In the genomic region with DNA sequence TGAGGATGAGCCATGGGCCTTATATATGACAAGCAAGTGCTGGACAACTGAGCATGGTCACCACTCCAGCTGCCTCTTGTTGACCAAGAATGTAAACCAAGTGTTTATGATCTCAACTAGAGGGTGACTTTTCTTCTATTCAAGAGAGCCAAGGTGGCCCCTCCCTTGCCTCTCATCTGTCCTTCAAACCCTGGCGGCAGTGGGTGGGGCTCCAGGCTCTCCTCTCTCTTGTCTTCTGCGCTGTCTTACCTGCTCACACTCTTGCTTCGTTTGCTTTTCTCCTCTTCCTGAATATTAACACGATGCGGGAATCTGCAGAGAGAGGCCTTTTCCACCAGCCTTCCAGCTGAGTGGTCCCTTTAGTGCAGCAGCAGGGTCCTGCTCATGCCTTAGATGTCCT, we compare ENCODE assay signal across 22 mouse cellular contexts. TPM values are rescaled to one million over a fixed set of nuclear protein-coding genes. Genes with fewer than 3 reads are reported as not detected.
A peak's percentile ranks its signal among the peaks of the same experiment; 100 is the strongest.
DNase-seq lines count a peak whose midpoint lies in the region; ATAC-seq and TF ChIP-seq lines count a peak whose summit lies in the region.
"Had no signal": no experiment of that assay in that cellular context is flagged by ENCODE, and none has a peak within 500 bp of the region (broad histone marks: within the 10 kb centered on the region; RNA-seq: fewer than 3 reads in every experiment).

No protein-coding gene starts in this region.

- DNase-seq in ES-CJ7 (ENCODE audit: low read depth, low spot score) (peak; percentile 20), ZHBTc4 (ENCODE audit: low read depth, low spot score) (peak; percentile 52)
- DNase-seq in liver, postnatal 0 days, result no peak
- no peak for DNase-seq in cerebellum, adult 9-11 months
- DNase-seq in cerebellum, adult 9-10 months, result no peak
- no peak for DNase-seq in left cerebral cortex, adult 8-10 months (ENCODE audit: low spot score in 2 of 2)
- DNase-seq: cerebellum, adult 18-20 months; forebrain, postnatal 0 days; heart, postnatal 10 days; lung, postnatal 4 days; spleen, adult 18-20 months; thymus, adult 2 months had no signal

- H3K4me3 ChIP-seq in intestine, embryonic 16.5 days (ENCODE audit: low read length), result no peak overlapping the region
- H3K4me3 ChIP-seq in liver, postnatal 0 days (ENCODE audit: low read depth, low read length), result no peak overlapping the region
- H3K4me3 ChIP-seq: embryonic facial prominence, embryonic 12.5 days; hindbrain, embryonic 12.5 days; limb, embryonic 13.5 days; lung, embryonic 15.5 days; midbrain, embryonic 12.5 days; neural tube, embryonic 12.5 days had no signal

- 0 out of 2 replicates have a peak, but pooled peaks cover 6% of the 10 kb centered on the region for H3K4me1 ChIP-seq in intestine, embryonic 16.5 days (ENCODE audit: control insufficient read depth, insufficient read depth, low read length)
- H3K4me1 ChIP-seq in liver, postnatal 0 days (ENCODE audit: insufficient read depth), result peaks cover 13% of the 10 kb centered on the region
- H3K4me1 ChIP-seq: embryonic facial prominence, embryonic 12.5 days; hindbrain, embryonic 12.5 days; limb, embryonic 13.5 days; lung, embryonic 15.5 days; midbrain, embryonic 12.5 days; neural tube, embryonic 12.5 days had no signal

- no peak overlapping the region for H3K9ac ChIP-seq in intestine, embryonic 16.5 days (ENCODE audit: low read depth, low read length)
- H3K9ac ChIP-seq in liver, postnatal 0 days (replicated peaks), result 0 out of 2 replicates have a peak overlapping the region, but pooled peaks have one; percentile 13
- H3K9ac ChIP-seq: embryonic facial prominence, embryonic 12.5 days; forebrain, postnatal 0 days; hindbrain, embryonic 12.5 days; limb, embryonic 13.5 days; lung, embryonic 15.5 days; midbrain, embryonic 12.5 days; neural tube, embryonic 12.5 days had no signal

- no peaks in the 10 kb centered on the region for H3K9me3 ChIP-seq in intestine, embryonic 16.5 days (ENCODE audit: control insufficient read depth, low read length)
- no peaks in the 10 kb centered on the region for H3K9me3 ChIP-seq in liver, postnatal 0 days (ENCODE audit: low read length)
- H3K9me3 ChIP-seq: embryonic facial prominence, embryonic 12.5 days; hindbrain, embryonic 12.5 days; limb, embryonic 13.5 days; lung, embryonic 15.5 days; midbrain, embryonic 12.5 days; neural tube, embryonic 12.5 days had no signal

- ATAC-seq in intestine, embryonic 16.5 days, result peak; percentile 72
- ATAC-seq in liver, postnatal 0 days, result no peak
- ATAC-seq: activated CD4-positive, CD25-positive, alpha-beta regulatory T cell, adult 4 months; forebrain, postnatal 0 days; inflammation-experienced regulatory T-cells, adult 6 months had no signal

- no peak for TF ChIP-seq CTCF in liver, postnatal 0 days (IDR thresholded peaks at IDR 0.05; ENCODE audit: low read depth)

- peak overlapping the region; percentile 60 for H3K27ac ChIP-seq in intestine, embryonic 16.5 days (ENCODE audit: low read length)
- no peak overlapping the region for H3K27ac ChIP-seq in liver, postnatal 0 days (ENCODE audit: low read depth)
- H3K27ac ChIP-seq: embryonic facial prominence, embryonic 12.5 days; hindbrain, embryonic 12.5 days; limb, embryonic 13.5 days; lung, embryonic 15.5 days; midbrain, embryonic 12.5 days; neural tube, embryonic 12.5 days had no signal

- 59% methylated on average over 5 of the region's 5 CpGs for WGBS in intestine, embryonic 16.5 days
- WGBS in liver, postnatal 0 days (ENCODE audit: insufficient replicate concordance), result 58% methylated on average over 5 of the region's 5 CpGs

- no peaks in the 10 kb centered on the region for H3K36me3 ChIP-seq in intestine, embryonic 16.5 days (ENCODE audit: control insufficient read depth, insufficient read depth, low read length)
- H3K36me3 ChIP-seq in liver, postnatal 0 days (replicated peaks; ENCODE audit: insufficient read depth, low read length), result no peaks in the 10 kb centered on the region
- H3K36me3 ChIP-seq: embryonic facial prominence, embryonic 12.5 days; hindbrain, embryonic 12.5 days; limb, embryonic 13.5 days; lung, embryonic 15.5 days; midbrain, embryonic 12.5 days; neural tube, embryonic 12.5 days had no signal

- no peak for TF ChIP-seq EP300 in liver, postnatal 0 days (IDR thresholded peaks at IDR 0.05; ENCODE audit: low read depth)

- H3K27me3 ChIP-seq in intestine, embryonic 16.5 days (replicated peaks; ENCODE audit: control insufficient read depth, insufficient read depth, low read length), result no peaks in the 10 kb centered on the region
- H3K27me3 ChIP-seq in liver, postnatal 0 days (ENCODE audit: insufficient read depth, low read length), result no peaks in the 10 kb centered on the region
- H3K27me3 ChIP-seq: embryonic facial prominence, embryonic 12.5 days; hindbrain, embryonic 12.5 days; limb, embryonic 13.5 days; lung, embryonic 15.5 days; midbrain, embryonic 12.5 days; neural tube, embryonic 12.5 days had no signal

- peak overlapping the region; percentile 14 for H3K4me2 ChIP-seq in intestine, embryonic 16.5 days (ENCODE audit: low read depth, low read length)
- H3K4me2 ChIP-seq in liver, postnatal 0 days (ENCODE audit: low read depth, low read length), result 0 out of 2 replicates have a peak overlapping the region, but pooled peaks have one; percentile 27
- H3K4me2 ChIP-seq: embryonic facial prominence, embryonic 12.5 days; heart, embryonic 11.5 days; hindbrain, embryonic 12.5 days; limb, embryonic 13.5 days; lung, embryonic 15.5 days; midbrain, embryonic 12.5 days; neural tube, embryonic 12.5 days had no signal

RNA-seq across cellular contexts. Expression of gene Cnnm2, which starts 22.6 kb away (rescaled TPM):
- polyA plus RNA-seq in intestine, embryonic 16.5 days (2015; fragmentation: Nextera tagmentation; extraction: Ambion mirVana), result 1.9 and 2.1 TPM in 2 replicates
- polyA plus RNA-seq in liver, postnatal 0 days (2015; fragmentation: Nextera tagmentation; extraction: Ambion mirVana), result 1.6 and 2.0 TPM in 2 replicates
- 10 to 100 TPM; 35.0 to 47.0 (median 37.1) TPM for total RNA-seq in left cerebral cortex, adult 8-10 months (2022)

Comparison
In these comparisons a context has a peak if more than half of its experiments do, and no peak if none do; other contexts are left out.
1. DNase-seq: peak in ES-CJ7 (single experiment) and ZHBTc4 (single experiment); none in liver, postnatal 0 days (single experiment), cerebellum, adult 9-11 months (single experiment), cerebellum, adult 9-10 months (single experiment) and left cerebral cortex, adult 8-10 months (0 of 2).